Mouse (Mus musculus): ENCODE results near the gene Ctnna3.
"Not testable (repeated sequence)": the region's sequence is repeated elsewhere in the genome, so short reads cannot be mapped to it uniquely, and the experiment has no call there.

Ctnna3 gene

GRCm38 (mm10) chr10:63423591-63424474, 6.1 kb upstream of the Ctnna3 start:
- intact Hi-C loops (cut with DNase I) = loop anchor here (10.0 kb wide), 1 partner anchor 51 kb away; no protein-coding TSS in a partner anchor

DNA sequence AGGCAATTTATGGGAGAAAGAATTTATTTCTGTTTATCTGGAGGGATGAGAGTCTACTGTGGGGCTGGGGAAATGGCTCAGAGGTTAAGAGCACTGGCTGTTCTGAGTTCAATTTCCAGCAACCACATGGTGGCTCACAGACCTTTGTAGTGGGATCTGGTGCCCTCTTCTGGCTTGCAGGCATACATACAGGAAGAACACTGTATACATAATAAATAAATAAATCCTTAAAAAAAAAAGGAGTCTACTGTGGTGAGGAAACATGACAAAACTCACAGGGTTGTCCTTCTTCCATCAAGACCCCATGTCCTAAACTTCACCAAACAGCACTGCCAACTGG, 5.5 kb upstream of the Ctnna3 start:
- intact Hi-C loops (cut with DNase I) = loop anchor here (10.0 kb wide), 1 partner anchor 50 kb away; no protein-coding TSS in a partner anchor

DNA sequence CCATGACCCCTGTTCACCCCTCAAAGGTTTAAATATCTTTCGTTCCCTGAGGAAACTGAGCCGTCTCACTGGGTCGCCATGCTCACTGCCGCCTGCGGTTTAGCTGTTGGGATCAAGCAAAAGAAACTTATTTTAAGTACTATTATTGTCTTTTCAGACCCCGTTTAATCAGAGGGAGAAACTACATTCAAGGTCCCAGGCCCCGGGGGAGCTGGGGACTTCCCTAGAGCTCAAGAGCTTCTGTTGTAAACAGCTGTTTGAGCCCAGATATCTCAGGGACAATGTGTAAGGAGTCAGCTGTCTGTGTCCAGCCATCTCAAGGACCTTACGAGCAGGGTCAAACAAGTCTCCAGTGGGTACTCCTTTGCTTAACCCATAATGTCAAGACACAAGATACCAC, 2.8 kb upstream of the Ctnna3 start:
- intact Hi-C loops (cut with DNase I) = loop anchor here (10.0 kb wide), 1 partner anchor 48 kb away; no protein-coding TSS in a partner anchor

DNA sequence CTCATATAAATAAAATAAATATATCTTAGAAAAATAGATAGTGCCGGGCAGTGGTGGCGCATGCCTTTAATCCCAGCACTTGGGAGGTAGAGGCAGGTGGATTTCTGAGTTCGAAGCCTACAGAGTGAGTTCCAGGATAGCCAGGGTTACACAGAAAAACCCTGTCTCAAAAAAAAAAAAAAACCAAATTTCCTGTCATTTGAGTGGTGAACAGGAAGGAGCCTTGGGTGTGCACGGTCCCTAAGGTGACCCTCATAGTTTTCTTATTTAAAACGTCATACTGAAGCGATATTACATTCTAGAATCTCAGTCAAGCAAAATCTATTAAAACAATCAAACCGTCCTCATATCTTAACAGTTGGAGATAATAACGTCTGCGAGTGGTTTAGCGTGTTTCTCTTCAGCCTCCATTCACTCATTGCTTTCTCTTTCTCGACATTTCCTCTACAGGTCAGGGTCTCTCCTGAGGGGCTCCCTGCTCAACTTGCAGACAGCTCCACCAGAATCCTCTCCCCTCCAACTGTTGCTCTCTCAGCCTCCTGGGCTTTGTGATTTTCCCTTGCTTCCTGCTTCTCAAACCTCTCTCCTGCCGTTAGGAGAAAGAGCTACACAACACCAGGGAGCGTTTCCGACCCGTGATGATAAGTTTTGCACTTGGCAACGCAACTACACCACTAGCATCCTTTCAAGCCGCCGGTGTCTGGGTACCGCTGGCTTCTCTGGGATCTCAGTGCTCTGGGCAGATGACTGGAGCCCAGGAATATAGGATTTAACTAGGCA, 1.5 kb upstream of the Ctnna3 start:
- intact Hi-C loops (cut with DNase I) = loop anchor here (10.0 kb wide), 1 partner anchor 46 kb away; no protein-coding TSS in a partner anchor

- intact Hi-C loops (cut with DNase I) = loop anchor here (10.0 kb wide), 1 partner anchor 46 kb away; no protein-coding TSS in a partner anchor
Measured at GRCm38 (mm10) chr10:63429023-63429340, 916 bp upstream of the Ctnna3 start.

- intact Hi-C loops (cut with DNase I) = loop anchor here (10.0 kb wide), 1 partner anchor 45 kb away; no protein-coding TSS in a partner anchor
Measured at GRCm38 (mm10) chr10:63429380-63429779, 518 bp upstream of the Ctnna3 start.

- intact Hi-C loops (cut with DNase I) = no loop called here
Measured at GRCm38 (mm10) chr10:63431221-63431736, 1.4 kb downstream of the Ctnna3 start.

GRCm38 (mm10) chr10:63432099-63432498, 2.2 kb downstream of the Ctnna3 start:
- intact Hi-C loops (cut with DNase I) = no loop called here

DNA sequence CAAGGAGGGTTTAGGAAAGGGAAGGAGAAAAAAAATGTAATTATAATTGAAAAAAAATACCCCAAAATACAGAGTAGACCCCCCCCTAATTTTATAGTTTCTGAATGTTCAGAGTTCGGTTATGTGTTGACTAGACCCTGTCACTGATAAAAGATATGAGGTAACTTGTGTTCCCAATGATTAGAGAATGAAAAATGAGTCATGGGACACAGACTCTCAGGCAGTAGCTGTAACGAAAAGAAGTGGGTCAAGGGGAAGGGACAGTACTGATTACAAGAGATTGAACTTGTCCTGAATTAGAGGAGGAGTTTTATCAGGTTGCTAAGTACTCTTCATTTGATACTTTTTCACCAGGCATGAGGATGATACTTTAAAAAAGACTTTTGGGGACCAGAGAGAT, 3.0 kb downstream of the Ctnna3 start:
- intact Hi-C loops (cut with DNase I) = no loop called here

DNA sequence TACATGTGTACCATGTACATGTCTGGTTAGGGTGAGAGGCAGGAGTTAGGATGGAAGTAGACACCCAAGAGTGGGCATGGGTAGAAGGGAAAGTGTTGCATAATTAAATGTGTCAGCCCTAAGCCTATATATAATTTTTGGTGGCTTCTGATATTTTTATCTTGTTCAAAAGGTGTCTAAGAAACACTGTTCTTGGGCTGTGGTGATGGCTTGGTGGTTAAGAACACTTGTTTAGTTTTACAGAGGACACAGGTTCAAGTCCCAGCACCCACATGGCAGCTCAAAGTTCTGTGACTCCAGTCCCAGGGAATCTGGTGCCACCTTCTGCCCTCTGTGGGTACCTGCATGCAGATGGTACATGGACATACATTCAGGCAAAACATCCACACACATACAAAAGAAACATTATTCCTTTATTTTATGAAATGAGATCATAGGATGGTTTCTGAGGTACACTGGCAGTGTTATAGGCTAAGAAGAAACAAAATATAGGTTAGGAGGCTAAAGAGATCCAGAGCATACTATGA, 8.9 kb downstream of the Ctnna3 start:
- intact Hi-C loops (cut with DNase I) = no loop called here

DNA sequence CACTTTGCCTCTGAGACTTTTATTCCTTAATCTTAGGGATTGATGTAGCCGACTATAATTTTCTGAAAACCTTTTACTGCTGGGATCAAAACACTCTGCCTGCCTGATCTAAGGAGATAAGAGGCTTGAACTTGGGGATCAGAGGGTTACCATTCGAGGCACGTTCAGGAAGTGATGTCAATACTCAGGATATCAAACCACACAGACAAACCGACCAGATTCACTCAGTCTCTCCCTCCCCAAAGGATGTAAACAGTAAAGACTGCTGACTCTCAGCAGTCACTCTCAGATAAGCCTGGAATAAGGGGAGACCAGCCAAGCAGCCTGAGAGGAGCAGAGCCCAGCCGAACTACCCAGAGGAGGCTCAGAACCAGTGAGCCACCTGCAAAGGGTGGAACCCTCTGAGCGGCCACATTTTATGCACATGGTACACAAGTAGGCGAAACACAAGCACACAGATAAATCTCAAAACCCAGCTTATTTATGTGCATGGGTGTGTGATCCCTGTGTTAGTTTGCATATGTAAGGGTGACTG, 9.9 kb downstream of the Ctnna3 start:
- intact Hi-C loops (cut with DNase I) = no loop called here

DNA sequence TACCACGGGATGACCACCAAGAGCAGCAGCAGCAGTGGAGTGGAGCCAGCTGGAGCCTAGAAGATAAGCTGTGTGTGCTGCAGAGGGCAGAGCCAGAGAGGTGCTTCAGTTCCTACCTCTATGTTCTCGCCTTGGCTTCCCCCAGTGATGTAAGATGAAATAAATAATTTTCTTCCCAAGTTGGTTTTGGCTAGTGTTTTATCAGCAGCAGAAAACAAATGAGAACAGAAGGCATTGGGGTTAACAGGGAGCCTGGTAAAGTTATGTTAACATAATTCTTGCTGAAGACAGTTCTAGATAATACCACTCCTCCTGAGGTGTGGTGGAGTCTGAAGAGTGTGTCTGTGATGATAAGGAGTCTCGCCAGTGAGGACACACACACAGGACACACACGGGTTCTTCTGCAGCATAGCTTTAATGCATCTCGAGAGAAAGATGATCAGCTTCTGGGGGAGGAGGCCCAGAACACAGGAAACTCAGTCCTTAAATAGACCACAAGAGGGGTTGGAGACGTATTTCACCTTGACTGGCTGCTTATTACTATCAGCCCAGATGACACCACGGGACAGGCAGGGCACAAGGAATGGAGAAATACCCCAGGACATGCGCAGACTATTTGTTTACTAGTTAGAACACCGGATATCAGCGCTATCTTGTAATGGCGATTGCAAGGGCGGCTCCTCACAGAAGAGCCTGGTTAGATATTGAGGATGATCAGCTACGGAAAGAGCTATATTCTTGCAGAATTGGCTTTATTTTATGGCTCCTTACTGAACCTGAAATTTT, 14.9 kb downstream of the Ctnna3 start:
- intact Hi-C loops (cut with DNase I) = not testable (repeated sequence)

- intact Hi-C loops (cut with DNase I) = no loop called here
Measured at GRCm38 (mm10) chr10:63453926-63454325, 24.0 kb downstream of the Ctnna3 start.

GRCm38 (mm10) chr10:63455110-63455878, 25.4 kb downstream of the Ctnna3 start:
- intact Hi-C loops (cut with DNase I) = no loop called here

- intact Hi-C loops (cut with DNase I) = no loop called here
Measured at GRCm38 (mm10) chr10:63457292-63458128, 27.6 kb downstream of the Ctnna3 start.

DNA sequence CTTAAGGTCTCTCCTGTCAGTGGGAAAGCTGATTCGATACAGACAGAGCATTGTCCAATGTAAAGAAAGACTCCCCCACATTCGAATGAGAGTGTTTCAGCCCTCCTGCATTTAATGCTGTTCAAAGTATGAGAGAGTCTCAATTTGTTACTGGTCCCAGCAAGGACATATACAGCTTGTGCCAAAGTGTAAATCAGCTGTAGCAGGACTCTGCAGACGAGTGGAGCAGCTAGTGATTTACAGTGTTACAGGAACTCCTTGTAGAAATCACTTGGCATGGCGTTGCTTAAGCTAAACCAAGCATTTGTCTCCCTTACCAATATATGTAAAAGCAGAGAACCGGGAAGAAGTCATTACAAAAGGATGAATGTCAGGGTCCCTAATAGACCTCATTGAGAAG, 31.0 kb downstream of the Ctnna3 start:
- intact Hi-C loops (cut with DNase I) = no loop called here

DNA sequence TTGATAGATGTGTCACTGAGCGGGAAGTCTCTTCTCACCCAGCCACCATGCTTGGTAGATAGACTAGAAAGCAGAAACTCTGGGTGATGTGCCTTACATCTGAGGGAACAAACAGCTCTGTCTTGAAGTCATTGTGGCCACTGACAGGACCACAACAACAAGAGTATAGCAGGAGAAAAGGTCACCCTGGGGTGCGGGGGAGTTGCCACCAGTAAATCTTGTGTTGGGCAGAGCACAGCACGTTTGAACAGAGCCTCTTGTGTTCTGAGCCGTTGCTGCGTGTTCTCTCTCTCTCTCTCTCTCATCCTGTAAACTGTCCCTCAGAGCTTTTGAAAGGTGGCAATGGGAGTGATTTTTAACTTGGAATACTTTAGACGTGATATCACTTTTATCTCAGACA, 42.6 kb downstream of the Ctnna3 start:
- intact Hi-C loops (cut with DNase I) = loop anchor here (10.0 kb wide), 1 partner anchor 48 kb away; the partner anchor contains the start of gene Gm7075

- intact Hi-C loops (cut with DNase I) = loop anchor here (10.0 kb wide), 1 partner anchor 51 kb away; the partner anchor contains the start of gene Gm7075
Measured at GRCm38 (mm10) chr10:63476167-63476647, 46.3 kb downstream of the Ctnna3 start.

DNA sequence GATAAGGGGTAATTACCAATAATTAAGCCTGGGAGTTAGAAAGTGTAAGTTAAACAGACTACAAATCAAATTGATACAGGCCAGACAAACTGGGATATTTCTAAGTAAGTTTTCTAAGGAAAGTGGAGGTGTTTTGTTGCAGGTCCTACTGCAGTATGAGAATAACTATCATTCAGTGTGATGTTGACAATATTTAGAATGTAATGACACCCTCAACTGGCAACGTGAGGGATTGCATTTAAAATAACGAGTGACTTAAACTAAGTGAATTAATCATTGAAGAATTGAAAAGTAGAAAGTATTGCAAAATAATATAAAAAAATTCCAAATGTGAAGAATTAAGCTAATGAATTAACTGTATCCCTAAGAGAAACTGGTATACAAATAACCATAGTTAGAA, 49.0 kb downstream of the Ctnna3 start:
- intact Hi-C loops (cut with DNase I) = loop anchor here (10.0 kb wide), 1 partner anchor 54 kb away; the partner anchor contains the start of gene Gm7075

Measured in adrenal gland (tissue).